Mouse (Mus musculus) liver, postnatal 0 days (tissue): ENCODE data around the gene Grm4.

Experiments used
- CTCF ChIP-seq: sonication (generic); IDR thresholded peaks from 2 replicates; pipeline ENCODE4 v1.5.1; 2016; ENCODE audit warnings: antibody characterized with exemption, low read depth
- EP300 ChIP-seq: IDR thresholded peaks from 2 replicates; pipeline ENCODE4 v1.6.1; 2016; ENCODE audit warnings: antibody characterized with exemption, low read depth, mild to moderate bottlenecking

DNA sequence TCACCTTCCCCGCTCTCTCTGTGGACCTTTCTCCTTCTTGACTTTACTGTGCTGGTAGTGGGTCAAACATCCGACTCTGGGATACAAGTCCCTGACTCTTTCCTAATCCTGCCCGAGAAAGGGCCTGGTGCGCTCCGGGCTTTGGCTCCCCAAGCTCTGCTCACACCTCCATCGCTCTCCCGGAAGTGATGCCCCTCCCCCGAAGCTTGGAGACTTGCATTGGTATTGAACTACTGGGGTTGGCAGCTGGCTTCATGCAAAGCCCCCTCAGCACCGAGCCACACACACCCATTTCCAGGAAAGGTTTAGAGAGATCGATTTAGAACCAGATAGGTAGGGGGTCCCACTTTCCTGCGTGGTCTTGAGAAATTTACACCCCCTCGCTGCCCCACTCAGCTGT, 24.8 kb upstream of the Grm4 start:
- TF ChIP-seq EP300, result no peak
- no peak for TF ChIP-seq CTCF
